Mouse (Mus musculus) heart, embryonic 10.5 days (tissue): ENCODE results near the gene Fgfr2. TPM values are rescaled to one million over a fixed set of nuclear protein-coding genes. Genes with fewer than 3 reads are reported as not detected.

ENCODE experiments used
- DNase-seq: peaks from one replicate; pipeline ENCODE4 v3.0.0-alpha.2; 2017; ENCODE audit warnings: low spot score
- H3K27ac ChIP-seq: fragments of 300-500 bp; sonication (generic); 2 replicates; pipeline ENCODE4 v1.5.1; 2016; ENCODE audit warnings: mild to moderate bottlenecking
- H3K27me3 ChIP-seq: fragments of 300-500 bp; sonication (generic); 2 replicates; pipeline ENCODE4 v1.6.1; 2016; ENCODE audit warnings: mild to moderate bottlenecking; ENCODE audit not compliant: poor library complexity, insufficient read depth, severe bottlenecking
- H3K36me3 ChIP-seq: fragments of 300-500 bp; sonication (generic); 2 replicates; pipeline ENCODE4 v1.6.1; 2016; ENCODE audit warnings: mild to moderate bottlenecking, moderate library complexity
- H3K4me1 ChIP-seq: fragments of 300-500 bp; sonication (generic); 2 replicates; pipeline ENCODE4 v1.6.1; 2016; ENCODE audit warnings: mild to moderate bottlenecking
- H3K4me3 ChIP-seq: fragments of 300-500 bp; sonication (generic); 2 replicates; pipeline ENCODE4 v1.5.1; 2016; ENCODE audit warnings: mild to moderate bottlenecking, moderate library complexity
- H3K9me3 ChIP-seq: fragments of 300-500 bp; sonication (generic); 2 replicates; pipeline ENCODE4 v1.6.1; 2016; ENCODE audit warnings: mild to moderate bottlenecking, moderate library complexity
- WGBS: fragments of 180-500 bp; shearing (Covaris S2); methylation state at CpG from one replicate; pipeline ENCODE4 v1.1.7; 2016; 5-methylcytosine and 5-hydroxymethylcytosine counted together
- polyA plus RNA-seq: library from polyadenylated mRNA; unstranded; fragments of >200 nt; fragmentation: Nextera tagmentation; extraction: Ambion mirVana; gene quantifications from 2 replicates; pipeline ENCODE4 v1.2.1, GENCODE M21; 2016

Fgfr2 gene
- polyA plus RNA-seq, 1 experiment from 2014 or later = 46.6 TPM

DNA sequence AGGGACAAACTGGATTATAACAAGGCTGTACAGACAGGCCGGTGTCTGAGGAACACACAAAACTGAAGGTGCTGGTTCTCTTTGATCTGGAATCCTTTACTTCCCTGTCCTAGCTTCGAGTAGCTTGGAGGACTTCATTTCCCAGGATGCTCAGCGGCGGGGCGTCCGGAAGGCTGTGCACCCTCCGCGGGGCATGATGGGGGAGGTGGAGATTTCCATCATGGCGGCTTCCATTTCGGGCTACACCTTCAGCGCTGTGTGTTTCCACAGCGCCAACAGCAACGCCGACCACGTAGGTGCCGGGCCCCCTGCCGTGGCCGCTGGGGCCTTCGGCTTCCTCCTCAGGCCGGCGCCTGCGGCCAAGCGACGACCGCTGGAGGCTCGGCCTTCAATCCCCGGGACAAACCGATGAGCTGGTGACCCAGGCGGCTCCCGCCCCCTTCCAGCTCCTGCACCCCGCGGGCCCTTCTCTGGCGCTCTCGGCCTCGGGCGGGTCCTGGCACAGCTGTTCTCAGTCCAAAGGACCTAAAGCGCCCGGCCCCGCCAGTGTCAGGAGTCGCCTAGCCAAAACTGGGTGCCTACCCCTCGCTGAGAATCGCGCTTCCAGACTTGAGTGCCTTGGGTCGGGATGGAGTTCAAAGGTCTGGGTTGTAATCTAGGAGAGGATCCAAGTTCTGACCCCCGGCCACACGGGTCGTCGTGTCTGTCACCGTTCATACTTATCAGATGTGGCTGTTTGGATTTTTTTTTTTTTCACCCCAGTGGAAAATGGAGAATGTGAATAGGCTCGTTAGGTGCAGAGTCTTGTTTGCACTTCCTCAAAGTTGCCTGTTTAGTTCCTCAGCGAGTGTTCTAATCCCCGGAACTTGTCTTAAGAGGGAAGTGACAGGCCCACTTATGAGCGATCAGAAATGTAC, 263.9 kb downstream of the Fgfr2 start, which contains the start of gene Abraxas2:
Gene Abraxas2 (plus strand): TSS at position 184 of the 917 bp plus-strand sequence.
- H3K4me3 ChIP-seq = peak within 1 kb of the TSS; percentile 100
- peak; percentile 96 for DNase-seq
- H3K4me1 ChIP-seq = peaks cover 10% of the 10 kb centered on the region
- H3K27me3 ChIP-seq = no peaks in the 10 kb centered on the region
- under 1% methylated on average over 53 of the region's 53 CpGs for WGBS
- no peaks in the 10 kb centered on the region for H3K36me3 ChIP-seq
- H3K27ac ChIP-seq = peak within 1 kb of the TSS; percentile 97
- no peaks in the 10 kb centered on the region for H3K9me3 ChIP-seq

DNA sequence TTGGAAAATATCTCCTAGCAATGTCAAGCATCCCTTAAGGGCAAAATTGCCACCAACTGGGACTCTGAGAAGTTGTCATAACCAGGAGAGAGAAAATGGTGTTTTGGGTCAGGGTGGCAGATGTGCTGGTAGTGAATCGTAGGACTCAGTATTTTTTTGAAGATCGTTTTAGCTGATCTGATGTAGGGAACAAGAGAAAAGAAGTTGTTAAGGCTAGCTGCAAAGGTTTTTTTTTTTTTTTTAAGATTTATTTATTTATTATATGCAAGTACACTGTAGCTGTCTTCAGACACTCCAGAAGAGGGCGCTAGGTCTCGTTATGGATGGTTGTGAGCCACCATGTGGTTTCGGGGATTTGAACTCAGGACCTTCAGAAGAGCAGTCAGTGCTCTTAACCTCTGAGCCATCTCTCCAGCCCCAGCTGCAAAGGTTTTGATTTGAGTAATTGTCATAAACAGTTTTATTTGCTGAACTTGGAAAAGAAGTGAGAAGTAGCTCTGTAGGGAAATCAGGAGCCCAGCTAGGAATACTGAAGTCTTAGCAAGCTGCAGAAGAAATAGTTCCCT, 265.0 kb downstream of the Fgfr2 start:
- no peak overlapping the region for H3K27ac ChIP-seq
- peaks cover 10% of the 10 kb centered on the region for H3K4me1 ChIP-seq
- no peaks in the 10 kb centered on the region for H3K36me3 ChIP-seq
- no peak overlapping the region for H3K4me3 ChIP-seq
- H3K27me3 ChIP-seq = no peaks in the 10 kb centered on the region
- no peaks in the 10 kb centered on the region for H3K9me3 ChIP-seq
- WGBS = 66% methylated on average over 5 of the region's 5 CpGs
- no peak for DNase-seq

DNA sequence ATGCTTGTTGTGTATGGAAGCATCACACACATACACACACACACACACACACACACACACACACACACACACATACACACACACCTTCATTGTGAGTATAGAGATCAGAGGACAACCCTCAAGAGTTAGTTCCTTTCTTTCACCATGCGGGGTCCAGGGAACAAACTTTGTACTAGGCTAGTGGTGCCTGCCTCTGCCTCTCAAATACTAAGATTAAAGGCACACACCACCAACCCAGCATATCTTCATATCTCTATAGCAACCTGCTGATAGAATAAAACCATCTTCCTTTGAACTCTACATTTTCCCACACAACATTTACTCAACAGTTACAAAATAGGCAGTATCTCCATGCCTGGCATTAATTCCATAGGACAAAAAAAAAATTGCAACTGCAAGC, 267.1 kb downstream of the Fgfr2 start:
- Histone ChIP-seq H3K27ac (no peak overlapping the region), H3K4me3 (no peak overlapping the region), H3K36me3 (no peaks in the 10 kb centered on the region), H3K9me3 (no peaks in the 10 kb centered on the region), H3K4me1 (peaks cover 20% of the 10 kb centered on the region), H3K27me3 (no peaks in the 10 kb centered on the region)
- DNase-seq = no peak
- 82% methylated on average over 1 of the region's 1 CpGs for WGBS

DNA sequence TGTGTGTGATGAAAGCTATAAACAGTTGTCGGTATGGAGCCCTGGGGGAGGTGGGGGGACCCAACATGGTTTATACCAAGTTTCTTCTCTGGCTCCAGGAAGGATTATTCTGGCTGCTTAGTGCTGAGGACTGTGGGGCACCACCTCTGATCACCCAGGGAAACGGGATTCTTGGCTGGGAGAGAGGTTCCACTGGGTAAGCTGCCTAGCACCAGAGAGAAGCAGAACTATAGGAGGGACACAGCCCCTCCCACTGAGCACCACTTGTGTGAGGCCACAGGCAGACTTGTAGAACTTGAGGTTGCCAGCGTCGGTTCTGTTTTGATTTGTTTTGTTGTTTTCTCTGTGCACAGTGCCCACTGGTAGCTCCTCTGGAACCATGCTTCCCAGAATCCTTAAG, 269.2 kb downstream of the Fgfr2 start:
- peaks cover 17% of the 10 kb centered on the region for H3K36me3 ChIP-seq
- peaks cover 10% of the 10 kb centered on the region for H3K4me1 ChIP-seq
- H3K27me3 ChIP-seq = no peaks in the 10 kb centered on the region
- H3K9me3 ChIP-seq = no peaks in the 10 kb centered on the region
- H3K27ac ChIP-seq = no peak overlapping the region
- DNase-seq = no peak
- WGBS = 62% methylated on average over 4 of the region's 4 CpGs
- no peak overlapping the region for H3K4me3 ChIP-seq

DNA sequence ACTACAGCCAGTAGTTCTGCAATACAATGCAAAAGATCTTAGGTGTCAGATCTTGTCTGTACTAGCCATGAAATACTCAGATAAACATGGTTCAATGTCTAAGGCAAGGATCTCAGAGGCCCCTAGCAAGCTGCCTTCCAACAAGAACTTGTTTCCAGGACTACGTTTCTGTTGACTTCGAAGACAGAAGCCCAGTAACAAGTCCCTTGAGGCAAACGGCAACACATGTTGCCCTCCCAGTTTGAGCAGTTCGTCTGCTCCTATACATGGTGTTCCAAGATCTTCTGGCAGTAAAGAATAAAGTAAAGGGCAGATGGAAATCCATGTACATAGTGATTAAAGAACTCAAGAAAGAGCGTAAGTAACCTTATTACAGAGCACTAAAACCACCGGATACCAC, 269.8 kb downstream of the Fgfr2 start:
- 88% methylated on average over 6 of the region's 6 CpGs for WGBS
- Histone ChIP-seq H3K4me3 (no peak overlapping the region), H3K36me3 (peaks cover 22% of the 10 kb centered on the region), H3K27ac (no peak overlapping the region), H3K9me3 (no peaks in the 10 kb centered on the region), H3K4me1 (peaks cover 10% of the 10 kb centered on the region), H3K27me3 (no peaks in the 10 kb centered on the region)
- no peak for DNase-seq

DNA sequence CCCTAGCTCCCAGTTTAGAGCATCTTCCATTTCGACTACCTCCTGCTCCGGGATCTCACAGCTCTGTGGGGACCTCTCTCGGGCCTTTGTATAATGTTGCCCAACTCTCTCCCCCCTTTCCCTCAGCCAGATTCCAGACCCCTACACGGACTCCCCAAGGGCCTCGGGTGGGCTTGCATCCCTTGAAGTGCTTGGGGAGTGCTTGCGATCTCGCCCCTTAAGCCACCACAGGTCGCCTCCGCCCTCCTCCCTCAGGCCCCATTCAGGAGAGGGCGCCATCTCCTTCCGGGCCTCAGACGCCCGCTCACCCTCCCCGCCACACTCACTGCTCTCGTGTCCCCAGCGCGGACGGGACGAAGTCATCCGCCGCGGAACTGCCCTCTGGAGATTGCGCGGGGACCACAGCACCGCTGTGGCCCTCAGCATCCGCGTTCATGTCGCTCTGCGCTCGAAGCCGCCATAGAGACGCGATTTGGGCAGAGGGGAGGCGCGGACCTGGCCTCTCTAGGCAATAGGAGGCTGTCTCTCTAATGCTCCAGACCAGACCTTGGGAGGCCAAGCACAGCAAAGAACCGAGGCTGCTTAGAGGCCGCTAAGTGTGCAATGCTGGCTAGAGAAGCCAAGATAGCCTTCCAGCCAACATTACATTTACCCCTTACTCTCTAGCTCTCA, 270.8 kb downstream of the Fgfr2 start, which contains the start of gene Eef1akmt2:
Gene Eef1akmt2 (minus strand): TSS at position 501 of the 672 bp plus-strand sequence.
- Histone ChIP-seq H3K27ac (peak within 1 kb of the TSS; percentile 99), H3K27me3 (no peaks in the 10 kb centered on the region), H3K4me3 (peak within 1 kb of the TSS; percentile 80), H3K4me1 (peaks cover 10% of the 10 kb centered on the region), H3K9me3 (no peaks in the 10 kb centered on the region), H3K36me3 (peaks cover 33% of the 10 kb centered on the region)
- WGBS = under 1% methylated on average over 37 of the region's 37 CpGs
- DNase-seq = peak; percentile 92

DNA sequence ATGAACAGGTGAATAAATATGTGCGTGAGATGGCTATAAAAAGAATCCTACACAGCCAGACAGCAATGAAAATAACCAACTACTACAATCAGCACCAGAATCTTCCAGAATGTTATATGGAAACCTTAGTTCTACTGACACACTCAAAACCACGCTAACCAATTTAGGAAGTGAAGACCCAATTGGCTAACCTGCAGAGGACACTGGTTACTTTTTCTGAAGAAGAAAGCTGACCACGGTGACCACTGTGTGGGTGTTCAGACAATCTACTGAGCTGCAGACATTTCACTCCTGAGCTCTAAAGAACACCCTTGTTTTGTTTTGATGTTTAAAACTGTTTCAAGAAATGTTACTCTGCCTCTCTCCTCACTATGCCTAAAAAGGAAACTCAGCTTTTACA, 280.0 kb downstream of the Fgfr2 start:
- Histone ChIP-seq H3K27me3 (no peaks in the 10 kb centered on the region), H3K27ac (no peak overlapping the region), H3K9me3 (no peaks in the 10 kb centered on the region), H3K4me3 (no peak overlapping the region), H3K4me1 (peaks cover 4% of the 10 kb centered on the region; the same call in 1 of the 2 replicates), H3K36me3 (peaks cover 22% of the 10 kb centered on the region)
- 90% methylated on average over 3 of the region's 3 CpGs for WGBS
- no peak for DNase-seq

DNA sequence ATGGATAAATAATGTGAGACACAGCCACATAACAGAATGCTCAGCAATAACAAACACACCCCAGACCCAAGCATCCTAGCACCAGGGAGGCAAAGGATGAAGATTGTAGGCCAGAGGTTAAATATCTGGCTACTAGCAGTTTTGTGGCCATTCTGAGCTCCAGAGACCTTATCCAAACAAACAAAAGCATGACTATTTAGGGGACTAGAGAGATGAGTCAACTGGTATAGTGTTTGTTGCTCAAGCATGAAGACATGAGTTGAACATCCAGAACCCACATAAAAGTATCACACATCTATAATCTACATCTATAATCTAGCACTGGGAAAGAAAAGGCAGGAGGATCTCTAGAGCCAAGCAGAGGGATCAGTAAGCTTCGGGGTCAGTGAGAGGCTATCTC, 280.7 kb downstream of the Fgfr2 start:
- 96% methylated on average over 1 of the region's 1 CpGs for WGBS

DNA sequence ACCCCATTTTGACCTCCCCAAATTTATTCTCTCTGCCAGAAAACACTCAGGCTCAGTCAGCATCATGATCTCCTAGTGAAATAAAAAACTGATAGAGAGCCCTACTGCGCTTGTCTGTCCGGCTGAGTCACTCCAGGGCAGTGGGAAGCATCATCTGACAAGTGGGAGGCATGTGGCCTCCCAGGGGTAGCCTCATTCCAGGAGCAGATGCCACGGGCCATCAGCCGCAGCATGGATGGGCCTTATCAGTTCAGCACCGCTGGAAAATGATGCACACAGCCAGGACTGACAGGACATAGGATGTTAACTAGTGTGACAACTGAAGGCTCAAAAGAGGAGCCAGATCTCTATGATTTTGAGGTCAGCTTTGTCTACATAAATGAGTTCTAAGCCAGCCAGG, 281.9 kb downstream of the Fgfr2 start:
- H3K27me3 ChIP-seq = no peaks in the 10 kb centered on the region
- DNase-seq = peak; percentile 78
- H3K4me3 ChIP-seq = no peak overlapping the region
- peaks cover 4% of the 10 kb centered on the region; the same call in 1 of the 2 replicates for H3K4me1 ChIP-seq
- no peak overlapping the region for H3K27ac ChIP-seq
- WGBS = 22% methylated on average over 5 of the region's 5 CpGs
- peaks cover 15% of the 10 kb centered on the region; the same call in 1 of the 2 replicates for H3K36me3 ChIP-seq
- H3K9me3 ChIP-seq = no peaks in the 10 kb centered on the region

More for the DNA sequence above, 280.7 kb downstream of the Fgfr2 start:
- Histone ChIP-seq H3K9me3 (no peaks in the 10 kb centered on the region), H3K4me1 (peaks cover 4% of the 10 kb centered on the region; the same call in 1 of the 2 replicates), H3K27me3 (no peaks in the 10 kb centered on the region), H3K36me3 (peaks cover 15% of the 10 kb centered on the region), H3K4me3 (no peak overlapping the region), H3K27ac (no peak overlapping the region)
- DNase-seq = no peak

DNA sequence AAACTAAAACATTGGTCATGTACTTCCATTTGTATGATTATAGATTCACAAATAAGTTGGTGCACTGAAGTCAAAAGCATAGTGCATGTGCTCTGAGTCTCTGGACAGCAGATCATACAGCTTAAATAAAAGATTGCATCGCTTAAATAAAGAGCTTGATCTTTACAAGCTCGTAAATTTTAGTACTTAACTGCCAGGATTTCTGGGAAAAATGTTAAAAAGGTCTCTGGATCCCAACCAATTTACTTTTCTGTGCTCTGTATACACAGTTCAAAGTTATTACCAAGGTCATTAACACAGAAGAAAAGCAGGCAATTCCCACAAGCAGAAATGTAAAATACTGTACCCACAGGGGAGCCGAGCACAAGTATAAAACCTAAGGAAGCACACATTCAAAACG, 292.2 kb downstream of the Fgfr2 start:
- Histone ChIP-seq H3K9me3 (no peaks in the 10 kb centered on the region), H3K4me1 (no peaks in the 10 kb centered on the region), H3K27ac (no peak overlapping the region), H3K27me3 (no peaks in the 10 kb centered on the region), H3K36me3 (peaks cover 40% of the 10 kb centered on the region), H3K4me3 (no peak overlapping the region)
- no peak for DNase-seq
- WGBS = 89% methylated on average over 4 of the region's 4 CpGs

DNA sequence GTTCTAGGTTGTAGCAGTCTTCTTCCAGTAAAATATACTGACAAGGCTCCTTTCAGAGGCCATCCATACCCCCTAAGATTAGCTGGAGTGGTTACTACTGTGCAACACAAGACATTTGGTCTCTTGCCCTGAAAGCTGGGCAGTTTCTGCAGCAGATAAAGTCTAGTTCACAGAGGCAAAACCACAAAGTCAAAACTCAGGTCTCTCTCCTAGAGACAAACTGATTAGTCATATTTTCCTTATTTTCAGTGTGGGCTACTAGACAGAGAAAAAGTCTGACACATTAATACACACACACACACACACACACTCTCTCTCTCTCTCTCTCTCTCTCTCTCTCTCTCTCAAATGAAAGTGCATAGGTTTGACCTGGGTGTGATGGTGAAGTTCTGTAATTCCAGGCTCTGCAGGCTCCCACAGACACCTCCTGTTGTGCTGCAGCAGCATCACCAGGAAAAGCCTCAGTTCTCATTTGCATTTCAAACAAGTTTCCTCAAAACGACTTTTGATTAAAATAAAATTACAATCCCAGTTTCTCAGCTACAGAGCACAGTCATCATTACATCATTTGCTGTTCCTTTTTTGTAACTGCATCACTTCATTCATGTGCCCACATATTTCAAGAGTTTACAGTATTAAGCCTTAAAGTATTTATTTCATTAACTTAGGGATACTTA, 298.7 kb downstream of the Fgfr2 start:
- Histone ChIP-seq H3K4me1 (no peaks in the 10 kb centered on the region), H3K27me3 (no peaks in the 10 kb centered on the region), H3K27ac (no peak overlapping the region), H3K9me3 (no peaks in the 10 kb centered on the region), H3K4me3 (no peak overlapping the region), H3K36me3 (peaks cover 30% of the 10 kb centered on the region)
- no peak for DNase-seq
- 18% methylated on average over 1 of the region's 1 CpGs for WGBS

DNA sequence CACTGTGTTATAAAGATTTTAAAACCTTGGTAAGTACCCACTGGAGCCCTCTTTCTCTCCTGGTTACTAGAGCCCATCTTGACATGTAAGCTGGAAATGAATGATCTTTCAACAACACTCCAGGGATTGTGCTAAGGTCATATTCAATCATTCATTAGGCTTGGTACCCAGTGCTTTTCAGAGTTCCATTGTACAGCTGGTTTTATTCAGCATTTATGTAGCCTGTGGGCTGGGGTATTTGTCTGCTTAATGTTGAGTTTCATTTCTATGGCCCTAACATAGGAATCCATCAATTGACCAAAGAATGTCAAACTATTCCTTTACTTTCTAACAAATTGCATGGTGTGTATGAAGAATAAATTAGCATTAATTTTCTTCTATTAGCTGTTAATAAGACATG, 299.3 kb downstream of the Fgfr2 start:
- H3K9me3 ChIP-seq = no peaks in the 10 kb centered on the region
- peaks cover 30% of the 10 kb centered on the region for H3K36me3 ChIP-seq

More for the DNA sequence above, 299.3 kb downstream of the Fgfr2 start:
- Histone ChIP-seq H3K4me3 (no peak overlapping the region), H3K27ac (no peak overlapping the region), H3K27me3 (no peaks in the 10 kb centered on the region), H3K4me1 (no peaks in the 10 kb centered on the region)
- DNase-seq = no peak
